Mouse (Mus musculus): ENCODE results near the gene Akap3. TPM values are rescaled to one million over a fixed set of nuclear protein-coding genes. Genes with fewer than 3 reads are reported as not detected.

Akap3 gene
- not detected for total RNA-seq (2021)
- long read RNA-seq, experiment 1, result 0 reads
- long read RNA-seq, experiment 2, result 0 reads

GRCm38 (mm10) chr6:126852881-126853280 lies at the start of gene Akap3:
TSS of gene Akap3 (plus strand) at chr6:126853098.
- DNase-seq (ENCODE audit: low spot score in 2 of 2), result no peak

DNA sequence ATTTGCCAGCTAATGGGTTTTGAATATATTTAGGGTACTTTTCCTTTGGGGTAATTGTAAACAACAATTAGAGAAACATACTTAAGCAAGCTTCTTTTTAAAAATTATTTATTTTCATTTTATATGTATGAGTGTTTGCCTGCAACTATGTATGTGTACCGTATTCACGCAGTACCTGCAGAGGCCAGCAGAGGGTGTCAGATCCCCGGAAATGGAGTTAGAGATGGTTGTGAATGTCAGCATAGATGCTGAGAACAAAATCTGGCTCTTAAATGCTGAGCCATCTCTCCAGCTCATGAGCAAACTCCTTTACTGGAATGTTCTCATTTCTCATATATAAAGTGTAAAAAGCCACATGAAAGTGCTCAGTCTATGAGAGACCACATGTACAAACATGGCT lies 46.1 kb upstream of the Akap3 start:
- no peak for DNase-seq (ENCODE audit: low spot score in 2 of 2)

DNA sequence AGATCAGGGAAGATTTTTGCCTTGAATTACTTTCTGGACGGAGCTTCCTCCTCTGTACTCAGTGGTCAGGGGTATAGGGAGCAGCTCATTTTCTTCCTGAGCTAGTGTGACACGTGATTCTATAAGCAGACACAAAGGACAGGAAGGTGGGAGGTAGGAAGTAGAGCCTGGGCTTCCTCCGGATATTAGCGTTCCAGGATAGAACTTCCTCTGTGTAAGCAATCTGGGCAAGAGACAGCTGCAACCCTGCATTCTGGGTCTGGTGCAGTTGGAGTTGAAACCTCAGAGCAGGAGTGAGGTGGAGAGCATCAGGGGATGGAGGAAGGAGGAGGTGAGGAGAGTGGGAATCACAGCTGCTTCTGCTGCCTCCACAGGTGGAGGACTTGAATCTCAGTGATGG lies 44.8 kb upstream of the Akap3 start:
- DNase-seq (ENCODE audit: low spot score in 2 of 2), result no peak

GRCm38 (mm10) chr6:126808561-126808960 lies 44.3 kb upstream of the Akap3 start:
- DNase-seq (ENCODE audit: low spot score in 2 of 2), result no peak

- no peak for DNase-seq (ENCODE audit: low spot score in 2 of 2)
These were observed 41.4 kb upstream of the Akap3 start for GRCm38 (mm10) chr6:126811481-126811880.

GRCm38 (mm10) chr6:126815206-126815750 lies 37.6 kb upstream of the Akap3 start:
- no peak for DNase-seq (ENCODE audit: low spot score in 2 of 2)

- no peak for DNase-seq (ENCODE audit: low spot score in 2 of 2)
These were observed 36.6 kb upstream of the Akap3 start for GRCm38 (mm10) chr6:126816338-126816737.

- DNase-seq (ENCODE audit: low spot score in 2 of 2), result no peak
These were observed 29.8 kb upstream of the Akap3 start for GRCm38 (mm10) chr6:126823087-126823486.

DNA sequence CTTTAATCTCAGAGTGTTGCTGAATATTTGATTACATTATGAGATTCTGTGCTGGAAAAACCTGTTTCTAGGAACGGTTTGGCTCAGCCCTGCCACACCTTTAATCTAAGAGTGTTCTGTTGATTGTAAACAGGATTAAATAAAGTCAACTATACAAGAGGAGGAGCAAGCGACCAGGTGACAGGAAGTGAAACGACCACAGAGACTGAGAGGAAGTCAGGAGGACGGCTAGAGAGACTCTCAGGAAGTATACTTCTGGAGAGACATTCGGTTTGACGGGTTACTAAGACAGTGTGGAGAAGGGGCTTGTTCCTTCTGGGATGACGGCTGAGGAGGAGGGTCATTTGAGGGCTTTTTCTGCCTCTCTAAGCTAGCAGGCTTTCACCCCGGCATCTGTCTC lies 16.3 kb upstream of the Akap3 start:
- DNase-seq (ENCODE audit: low spot score in 2 of 2), result no peak

DNA sequence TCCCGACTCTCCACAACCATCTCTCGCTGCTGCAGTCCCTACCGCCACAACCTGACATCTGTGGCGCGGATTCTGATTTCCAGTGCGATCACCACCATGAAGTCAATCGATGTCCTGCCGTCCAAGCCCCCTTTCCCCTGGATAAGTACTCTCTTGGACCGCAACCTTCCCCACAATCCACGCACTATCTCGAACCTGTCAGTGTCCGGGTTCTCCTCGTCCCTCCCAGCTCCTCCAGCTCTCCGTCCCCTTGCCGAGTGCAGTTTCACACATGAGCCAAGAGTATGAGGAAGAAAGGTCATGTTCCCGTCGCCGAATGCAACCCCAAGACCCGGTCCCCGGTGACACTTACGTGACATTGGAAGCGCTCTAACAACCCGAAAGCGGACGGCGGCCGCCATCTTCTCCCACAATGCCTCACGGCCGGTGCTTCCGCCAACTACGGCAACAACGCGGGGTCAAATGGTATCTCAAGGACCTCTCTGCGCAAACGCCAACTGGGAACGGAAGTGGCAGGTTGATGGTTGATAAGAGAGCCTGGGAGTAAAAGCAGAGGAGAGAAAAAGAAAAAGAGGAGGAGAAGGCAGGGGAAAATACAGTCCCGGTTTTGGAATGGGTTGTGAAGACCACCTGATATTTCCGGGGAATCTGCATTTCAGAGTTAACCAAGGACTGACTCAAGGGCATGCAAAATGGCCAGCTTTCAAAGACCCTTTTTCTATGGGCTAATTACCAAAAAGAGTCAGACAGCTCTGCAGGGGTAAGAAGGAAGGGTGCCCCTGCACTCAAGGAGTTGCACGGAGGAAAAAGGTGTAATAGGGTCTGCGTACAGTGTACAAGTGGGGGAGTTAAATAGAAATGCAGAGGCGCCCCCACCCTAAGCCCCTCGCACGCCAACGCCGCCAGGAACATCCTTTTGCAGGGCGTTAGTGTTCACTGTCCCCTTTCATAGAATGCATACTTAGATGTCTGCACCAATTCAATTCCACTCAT lies 3.9 kb upstream of the Akap3 start, which contains the start of gene Ndufa9:
Gene Ndufa9, minus strand, starts transcription at position 425 of the 993 bp plus-strand sequence.
- peak; percentile 95 to 97 for DNase-seq (ENCODE audit: low spot score in 2 of 2)

DNA sequence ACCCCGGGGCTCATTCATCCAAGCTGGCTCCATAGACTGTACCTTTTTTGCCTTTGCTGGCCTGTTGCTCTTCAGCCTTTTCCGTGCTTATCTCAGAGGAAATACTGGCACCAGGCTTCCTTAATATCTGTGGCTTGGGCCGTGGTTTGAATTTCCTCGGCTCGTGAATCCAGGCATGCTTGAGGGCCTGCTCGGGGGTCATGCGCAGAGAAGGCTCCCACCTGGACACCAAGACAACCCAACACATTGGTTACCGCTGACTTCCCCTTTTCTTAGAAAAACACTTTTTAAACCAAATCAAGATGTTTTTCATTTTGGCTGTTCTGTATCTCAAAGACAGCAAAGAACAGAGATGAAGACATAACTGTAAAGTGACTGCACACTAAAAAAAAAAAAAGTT lies 24.2 kb downstream of the Akap3 start:
- no peak for DNase-seq (ENCODE audit: low spot score in 2 of 2)

GRCm38 (mm10) chr6:126907378-126907777 lies 54.5 kb downstream of the Akap3 start:
- no peak for DNase-seq (ENCODE audit: low spot score in 2 of 2)

DNA sequence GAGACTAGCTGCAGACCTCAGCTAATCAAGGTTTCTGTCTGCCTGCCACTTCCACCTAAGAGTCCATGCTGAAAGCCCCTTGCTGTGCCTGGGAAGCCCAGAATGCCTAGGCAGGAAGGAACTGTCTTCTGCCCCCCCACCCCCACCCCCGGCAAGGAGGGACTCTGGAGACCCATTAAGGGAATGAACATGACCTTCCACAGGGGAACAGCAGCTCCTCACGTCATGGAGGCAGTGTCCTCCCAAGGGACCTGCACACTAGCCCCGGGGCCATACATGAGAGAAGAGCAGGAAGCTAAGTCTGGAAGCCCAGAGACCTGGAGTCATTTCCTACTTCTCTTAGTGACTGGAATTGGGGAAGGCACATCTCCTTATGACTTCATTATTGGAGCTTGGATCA lies 55.0 kb downstream of the Akap3 start:
- DNase-seq (ENCODE audit: low spot score in 2 of 2), result no peak

DNA sequence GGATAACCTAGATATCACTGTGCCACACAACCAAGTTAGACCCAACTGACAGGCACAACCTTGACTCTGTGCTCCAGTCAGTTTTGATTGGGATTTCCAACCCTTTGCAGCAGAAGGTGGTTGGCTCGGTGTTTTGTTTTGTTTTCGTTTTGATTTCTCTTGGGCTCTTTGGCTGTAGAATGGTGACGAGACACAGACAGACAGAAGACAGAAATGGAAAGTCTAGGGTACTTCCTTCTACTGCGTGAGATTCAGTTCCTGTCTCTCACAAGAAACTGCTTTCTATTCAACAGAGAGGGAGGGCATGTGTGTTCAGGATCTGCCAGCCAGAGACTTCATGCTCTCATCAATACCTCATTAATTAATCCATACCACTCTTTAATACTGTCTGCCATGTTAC lies 57.8 kb downstream of the Akap3 start:
- DNase-seq (ENCODE audit: low spot score in 2 of 2), result no peak

GRCm38 (mm10) chr6:126914928-126915327 lies 62.0 kb downstream of the Akap3 start:
- DNase-seq (ENCODE audit: low spot score in 2 of 2), result no peak

GRCm38 (mm10) chr6:126921111-126921881 lies 68.4 kb downstream of the Akap3 start, which contains the start of gene Dyrk4:
TSS of gene Dyrk4 (minus strand) at chr6:126921839.
- no peak for DNase-seq (ENCODE audit: low spot score in 2 of 2)

Other genes with a start within 250 kb of the Akap3 start
- 1 to 10 TPM in 1 of 2 experiments, under 1 TPM in 1; 0.83 to 2.2 TPM for gene Kcna1, start 206.7 kb upstream of the Akap3 start, total RNA-seq (2021)
- 1 to 10 TPM in 1 of 2 experiments, under 1 TPM in 1; 0.46 to 1.3 TPM for gene Kcna6, start 112.4 kb upstream of the Akap3 start, total RNA-seq (2021)
- 100 to 1,000 TPM; 233 to 311 TPM for gene Ndufa9, start 4.0 kb upstream of the Akap3 start, total RNA-seq (2021)
- gene Dyrk4, start 68.7 kb downstream of the Akap3 start, total RNA-seq (2021), result not detected
- gene Rad51ap1, start 86.5 kb downstream of the Akap3 start, total RNA-seq (2021), result under 1 TPM; 0.58 to 0.76 TPM
- gene D6Wsu163e, start 86.9 kb downstream of the Akap3 start, total RNA-seq (2021), result 10 to 100 TPM; 16.9 to 17.5 TPM
- not detected for gene Fgf6, start 162.5 kb downstream of the Akap3 start, total RNA-seq (2021)
- gene Fgf23, start 219.8 kb downstream of the Akap3 start, total RNA-seq (2021), result not detected

Measured in adrenal gland, adult 18-20 months (tissue).